Comparison of ENCODE assay signal across 16 mouse cellular contexts in genomic region chr15:97449724-97450123, GRCm38 (mm10).
"Had no signal": no experiment of that assay in that cellular context is flagged by ENCODE, and none has a peak within 500 bp of the region (broad histone marks: within the 10 kb centered on the region; RNA-seq: fewer than 3 reads in every experiment).

No protein-coding gene starts in this region.

- H3K9me3 ChIP-seq: kidney, embryonic 15.5 days; limb, embryonic 12.5 days; midbrain, embryonic 10.5 days; neural tube, embryonic 12.5 days had no signal

- H3K27ac ChIP-seq: kidney, embryonic 15.5 days; limb, embryonic 12.5 days; liver, embryonic 14.5 days; midbrain, embryonic 10.5 days; neural tube, embryonic 12.5 days had no signal

- DNase-seq: kidney, adult 2 months; kidney, postnatal 14 days; layer of hippocampus, adult 9-11 months; layer of hippocampus, postnatal 36 days; lung, adult 18-20 months; lung, postnatal 36 days; midbrain, embryonic 14.5 days; right cerebral cortex, postnatal 14 days; thymus, postnatal 4 days had no signal

- H3K4me3 ChIP-seq: kidney, embryonic 15.5 days; limb, embryonic 12.5 days; midbrain, embryonic 10.5 days; myocyte; neural tube, embryonic 12.5 days had no signal

- ATAC-seq: lung, postnatal 0 days had no signal

- H3K27me3 ChIP-seq: kidney, embryonic 15.5 days; limb, embryonic 12.5 days; neural tube, embryonic 12.5 days had no signal

- H3K36me3 ChIP-seq: kidney, embryonic 15.5 days; limb, embryonic 12.5 days; midbrain, embryonic 10.5 days; neural tube, embryonic 12.5 days had no signal

- H3K4me2 ChIP-seq: kidney, embryonic 15.5 days; limb, embryonic 12.5 days; neural tube, embryonic 12.5 days had no signal

- H3K4me1 ChIP-seq: kidney, embryonic 15.5 days; limb, embryonic 12.5 days; neural tube, embryonic 12.5 days had no signal

- H3K9ac ChIP-seq: kidney, embryonic 15.5 days; limb, embryonic 12.5 days; liver, embryonic 14.5 days; neural tube, embryonic 12.5 days had no signal
